Mouse (Mus musculus) liver, embryonic 11.5 days (tissue): ENCODE measurements around the gene Lrrc8d. TPM values are rescaled to one million over a fixed set of nuclear protein-coding genes. Genes with fewer than 3 reads are reported as not detected.
A peak's percentile ranks its signal among the peaks of the same experiment; 100 is the strongest.

Experiments used
- ATAC-seq: fragments of 200-750 bp; cut with Nextera tagmentation; replicated peaks from 2 replicates; pipeline ENCODE4 v1.8.0; 2017; ENCODE audit warnings: moderate number of reproducible peaks, mild to moderate bottlenecking, moderate TSS enrichment, moderate library complexity; ENCODE audit not compliant: low FRiP score
- DNase-seq: peaks from one replicate; pipeline ENCODE4 v3.0.0-alpha.2; 2017; ENCODE audit warnings: low spot score
- H3K27ac ChIP-seq: fragments of 300-500 bp; sonication (generic); 2 replicates; pipeline ENCODE4 v1.5.1; 2014; ENCODE audit warnings: mild to moderate bottlenecking, low read depth, low read length, control low read depth
- H3K27me3 ChIP-seq: fragments of 300-500 bp; sonication (generic); replicated peaks from 2 replicates; pipeline ENCODE4 v1.6.1; 2014; ENCODE audit warnings: low read length, mixed read lengths; ENCODE audit not compliant: control insufficient read depth, insufficient read depth
- H3K36me3 ChIP-seq: fragments of 300-500 bp; sonication (generic); 2 replicates; pipeline ENCODE4 v1.6.1; 2014; ENCODE audit warnings: mild to moderate bottlenecking, low read length, moderate library complexity, mixed read lengths; ENCODE audit not compliant: control insufficient read depth, insufficient read depth
- H3K4me1 ChIP-seq: fragments of 300-500 bp; sonication (generic); replicated peaks from 2 replicates; pipeline ENCODE4 v1.6.1; 2014; ENCODE audit warnings: low read length, mixed read lengths; ENCODE audit not compliant: control insufficient read depth, insufficient read depth
- H3K4me2 ChIP-seq: fragments of 300-500 bp; sonication (generic); 2 replicates; pipeline ENCODE4 v1.6.1; 2014; ENCODE audit warnings: mild to moderate bottlenecking, control low read depth, moderate library complexity
- H3K4me3 ChIP-seq: fragments of 300-500 bp; sonication (generic); 2 replicates; pipeline ENCODE4 v1.5.1; 2014; ENCODE audit warnings: low read depth, low read length, control low read depth
- H3K9ac ChIP-seq: fragments of 300-500 bp; sonication (generic); 2 replicates; pipeline ENCODE4 v1.6.1; 2014; ENCODE audit warnings: low read depth, low read length, control low read depth
- H3K9me3 ChIP-seq: fragments of 300-500 bp; sonication (generic); 2 replicates; pipeline ENCODE4 v1.6.1; 2016; ENCODE audit warnings: low read length, inconsistent platforms, mixed read lengths; ENCODE audit not compliant: control insufficient read depth
- WGBS: fragments of 180-500 bp; shearing (Covaris S2); extraction: QIAGEN DNeasy Blood & Tissue Kit; methylation state at CpG from one replicate; pipeline ENCODE4 v1.1.7; 2014; 5-methylcytosine and 5-hydroxymethylcytosine counted together
- polyA plus RNA-seq: library from polyadenylated mRNA; unstranded; fragments of >200 nt; fragmentation: Nextera tagmentation; extraction: Ambion mirVana; gene quantifications from 2 replicates; pipeline ENCODE4 v1.2.1, GENCODE M21; 2014

Lrrc8d gene
- polyA plus RNA-seq, 1 experiment from 2014 or later, result 18.0 TPM

GRCm38 (mm10) chr5:105793548-105793940, 93.8 kb downstream of the Lrrc8d start:
- Histone ChIP-seq H3K4me3 (no peak overlapping the region), H3K4me1 (peaks cover 28% of the 10 kb centered on the region), H3K9ac (no peak overlapping the region), H3K4me2 (no peak overlapping the region), H3K36me3 (no peaks in the 10 kb centered on the region), H3K27me3 (no peaks in the 10 kb centered on the region), H3K27ac (peak overlapping the region; percentile 14; the same call in 1 of the 2 replicates), H3K9me3 (no peaks in the 10 kb centered on the region)
- DNase-seq, result no peak
- WGBS, result 74% methylated on average over 5 of the region's 5 CpGs
- ATAC-seq, result no peak

- WGBS, result 66% methylated on average over 4 of the region's 4 CpGs
- DNase-seq (no peak), ATAC-seq (no peak)
- Histone ChIP-seq H3K4me3 (no peak overlapping the region), H3K9me3 (no peaks in the 10 kb centered on the region), H3K27me3 (no peaks in the 10 kb centered on the region), H3K27ac (no peak overlapping the region), H3K4me1 (peaks cover 17% of the 10 kb centered on the region), H3K9ac (no peak overlapping the region), H3K4me2 (no peak overlapping the region), H3K36me3 (no peaks in the 10 kb centered on the region)
Observed at GRCm38 (mm10) chr5:105798421-105798820, 98.7 kb downstream of the Lrrc8d start.

- Histone ChIP-seq H3K4me2 (peak overlapping the region; percentile 16; the same call in 1 of the 2 replicates), H3K4me1 (peaks cover 16% of the 10 kb centered on the region), H3K9me3 (no peaks in the 10 kb centered on the region), H3K36me3 (no peaks in the 10 kb centered on the region), H3K4me3 (no peak overlapping the region), H3K27me3 (no peaks in the 10 kb centered on the region), H3K27ac (peak overlapping the region; percentile 72), H3K9ac (no peak overlapping the region)
- 40% methylated on average over 13 of the region's 13 CpGs for WGBS
- ATAC-seq (no peak), DNase-seq (no peak)
Observed at GRCm38 (mm10) chr5:105799850-105800635, 100.3 kb downstream of the Lrrc8d start.

- Histone ChIP-seq H3K27ac (peak overlapping the region; percentile 52; the same call in 1 of the 2 replicates), H3K27me3 (no peaks in the 10 kb centered on the region), H3K9me3 (no peaks in the 10 kb centered on the region), H3K4me3 (no peak overlapping the region), H3K36me3 (no peaks in the 10 kb centered on the region; the same call in 1 of the 2 replicates), H3K4me2 (no peak overlapping the region), H3K4me1 (peaks cover 16% of the 10 kb centered on the region), H3K9ac (no peak overlapping the region)
- DNase-seq (no peak), ATAC-seq (0 out of 2 replicates have a peak, but pooled peaks have one; percentile 22)
- WGBS, result 78% methylated on average over 10 of the region's 10 CpGs
Observed at GRCm38 (mm10) chr5:105801031-105801529, 101.3 kb downstream of the Lrrc8d start.

GRCm38 (mm10) chr5:105805955-105806354, 106.2 kb downstream of the Lrrc8d start:
- Histone ChIP-seq H3K9ac (no peak overlapping the region), H3K27ac (no peak overlapping the region), H3K4me1 (peaks cover 11% of the 10 kb centered on the region), H3K9me3 (no peaks in the 10 kb centered on the region), H3K27me3 (no peaks in the 10 kb centered on the region), H3K4me2 (no peak overlapping the region), H3K4me3 (no peak overlapping the region), H3K36me3 (no peaks in the 10 kb centered on the region; the same call in 1 of the 2 replicates)
- 91% methylated on average over 12 of the region's 12 CpGs for WGBS
- ATAC-seq, result no peak
- DNase-seq, result no peak

- H3K36me3 ChIP-seq, result peaks cover 12% of the 10 kb centered on the region
- no peak overlapping the region for H3K27ac ChIP-seq
- H3K4me1 ChIP-seq, result peaks cover 11% of the 10 kb centered on the region
- peaks cover 3% of the 10 kb centered on the region; the same call in 1 of the 2 replicates for H3K9me3 ChIP-seq
- H3K9ac ChIP-seq, result no peak overlapping the region; the same call in 1 of the 2 replicates
- ATAC-seq, result no peak
- no peak for DNase-seq
- H3K4me3 ChIP-seq, result no peak overlapping the region
- no peaks in the 10 kb centered on the region for H3K27me3 ChIP-seq
- WGBS, result 58% methylated on average over 7 of the region's 7 CpGs
- H3K4me2 ChIP-seq, result no peak overlapping the region
Observed at GRCm38 (mm10) chr5:105807461-105807860, 107.7 kb downstream of the Lrrc8d start.

- DNase-seq (no peak), ATAC-seq (no peak)
- H3K4me3 ChIP-seq, result no peak overlapping the region
- H3K9me3 ChIP-seq, result peaks cover 4% of the 10 kb centered on the region; the same call in 1 of the 2 replicates
- H3K4me2 ChIP-seq, result no peak overlapping the region
- WGBS, result 82% methylated on average over 11 of the region's 11 CpGs
- H3K9ac ChIP-seq, result no peak overlapping the region
- peaks cover 11% of the 10 kb centered on the region for H3K4me1 ChIP-seq
- no peak overlapping the region for H3K27ac ChIP-seq
- H3K27me3 ChIP-seq, result no peaks in the 10 kb centered on the region
- peaks cover 27% of the 10 kb centered on the region for H3K36me3 ChIP-seq
Observed at GRCm38 (mm10) chr5:105809056-105809455, 109.3 kb downstream of the Lrrc8d start.

- DNase-seq (no peak), ATAC-seq (no peak)
- Histone ChIP-seq H3K9ac (no peak overlapping the region), H3K4me3 (no peak overlapping the region), H3K4me1 (peaks cover 3% of the 10 kb centered on the region), H3K4me2 (no peak overlapping the region), H3K27me3 (no peaks in the 10 kb centered on the region), H3K27ac (no peak overlapping the region), H3K9me3 (peaks cover 4% of the 10 kb centered on the region; the same call in 1 of the 2 replicates), H3K36me3 (peaks cover 29% of the 10 kb centered on the region)
- 94% methylated on average over 14 of the region's 14 CpGs for WGBS
Observed at GRCm38 (mm10) chr5:105813036-105813435, 113.3 kb downstream of the Lrrc8d start.
